Mouse (Mus musculus) liver, embryonic 15.5 days (tissue): ENCODE measurements at regions not wholly inside any gene's neighbourhood (a gene's known extent, or its start where the extent isn't known, plus 50 kb on each side); places are given as distances from the start of the nearest gene placed in this dataset.

ENCODE experiments used
- ATAC-seq: fragments of 200-750 bp; cut with Nextera tagmentation; 2 replicates; pipeline ENCODE4 v1.8.0; 2017; ENCODE audit warnings: moderate number of reproducible peaks, mild to moderate bottlenecking, moderate library complexity; ENCODE audit not compliant: insufficient read depth
- H3K27ac ChIP-seq: fragments of 300-500 bp; sonication (generic); replicated peaks from 2 replicates; pipeline ENCODE4 v1.5.1; 2015; ENCODE audit warnings: mild to moderate bottlenecking, inconsistent platforms
- H3K27me3 ChIP-seq: fragments of 300-500 bp; sonication (generic); 2 replicates; pipeline ENCODE4 v1.6.1; 2015; ENCODE audit warnings: mild to moderate bottlenecking, inconsistent platforms
- H3K36me3 ChIP-seq: fragments of 300-500 bp; sonication (generic); replicated peaks from 2 replicates; pipeline ENCODE4 v1.6.1; 2015; ENCODE audit warnings: moderate library complexity, mild to moderate bottlenecking, inconsistent platforms
- H3K4me1 ChIP-seq: fragments of 300-500 bp; sonication (generic); replicated peaks from 2 replicates; pipeline ENCODE4 v1.6.1; 2015; ENCODE audit warnings: inconsistent platforms
- H3K4me2 ChIP-seq: fragments of 300-500 bp; sonication (generic); 2 replicates; pipeline ENCODE4 v1.6.1; 2015; ENCODE audit warnings: moderate library complexity, mild to moderate bottlenecking, inconsistent platforms
- H3K4me3 ChIP-seq: fragments of 300-500 bp; sonication (generic); replicated peaks from 2 replicates; pipeline ENCODE4 v1.5.1; 2015; ENCODE audit warnings: mild to moderate bottlenecking, inconsistent platforms
- H3K9ac ChIP-seq: fragments of 300-500 bp; sonication (generic); 2 replicates; pipeline ENCODE4 v1.6.1; 2015; ENCODE audit warnings: moderate library complexity, mild to moderate bottlenecking, inconsistent platforms
- H3K9me3 ChIP-seq: fragments of 300-500 bp; sonication (generic); replicated peaks from 2 replicates; pipeline ENCODE4 v1.6.1; 2016; ENCODE audit warnings: inconsistent platforms
- WGBS: fragments of 180-500 bp; shearing (Covaris S2); methylation state at CpG from one replicate; pipeline ENCODE4 v1.1.7; 2015; ENCODE audit warnings: mixed read lengths; ENCODE audit not compliant: insufficient replicate concordance; 5-methylcytosine and 5-hydroxymethylcytosine counted together

GRCm38 (mm10) chr10:21831002-21831696, 50.8 kb upstream of the Sgk1 start:
- no peak overlapping the region for H3K27ac ChIP-seq
- no peak overlapping the region for H3K4me2 ChIP-seq
- H3K4me1 ChIP-seq = peaks cover 5% of the 10 kb centered on the region; the same call in 1 of the 2 replicates
- H3K36me3 ChIP-seq = no peaks in the 10 kb centered on the region
- H3K27me3 ChIP-seq = no peaks in the 10 kb centered on the region
- no peak for ATAC-seq
- H3K9ac ChIP-seq = no peak overlapping the region
- no peak overlapping the region for H3K4me3 ChIP-seq
- 32% methylated on average over 6 of the region's 6 CpGs for WGBS
- H3K9me3 ChIP-seq = no peaks in the 10 kb centered on the region
